Mouse (Mus musculus): ENCODE measurements around the gene Rasa4. TPM values are rescaled to one million over a fixed set of nuclear protein-coding genes. Genes with fewer than 3 reads are reported as not detected.

Gene Rasa4
- polyA plus RNA-seq, 1 experiment from 2014 or later: 0.96 TPM

- H3K27ac ChIP-seq (ENCODE audit: low read depth, low read length): no peak overlapping the region
- no peaks in the 10 kb centered on the region for H3K4me1 ChIP-seq (ENCODE audit: control insufficient read depth, insufficient read depth, low read length)
- no peak overlapping the region for H3K9ac ChIP-seq (ENCODE audit: low read depth, low read length)
- no peaks in the 10 kb centered on the region for H3K9me3 ChIP-seq (replicated peaks; ENCODE audit: control insufficient read depth, low read length)
- H3K4me3 ChIP-seq (ENCODE audit: low read depth, low read length): no peak overlapping the region
- no peak overlapping the region for H3K4me2 ChIP-seq
- no peaks in the 10 kb centered on the region for H3K36me3 ChIP-seq (ENCODE audit: control insufficient read depth, insufficient read depth, low read length)
- WGBS (ENCODE audit: insufficient replicate concordance): 48% methylated on average over 7 of the region's 7 CpGs
- ATAC-seq (replicated peaks; ENCODE audit: insufficient number of reproducible peaks, low FRiP score, low TSS enrichment): no peak
- no peaks in the 10 kb centered on the region; the same call in 1 of the 2 replicates for H3K27me3 ChIP-seq (ENCODE audit: control insufficient read depth, insufficient read depth, low read length)
These were observed 7.4 kb upstream of the Rasa4 start for GRCm38 (mm10) chr5:136076284-136076683.

DNA sequence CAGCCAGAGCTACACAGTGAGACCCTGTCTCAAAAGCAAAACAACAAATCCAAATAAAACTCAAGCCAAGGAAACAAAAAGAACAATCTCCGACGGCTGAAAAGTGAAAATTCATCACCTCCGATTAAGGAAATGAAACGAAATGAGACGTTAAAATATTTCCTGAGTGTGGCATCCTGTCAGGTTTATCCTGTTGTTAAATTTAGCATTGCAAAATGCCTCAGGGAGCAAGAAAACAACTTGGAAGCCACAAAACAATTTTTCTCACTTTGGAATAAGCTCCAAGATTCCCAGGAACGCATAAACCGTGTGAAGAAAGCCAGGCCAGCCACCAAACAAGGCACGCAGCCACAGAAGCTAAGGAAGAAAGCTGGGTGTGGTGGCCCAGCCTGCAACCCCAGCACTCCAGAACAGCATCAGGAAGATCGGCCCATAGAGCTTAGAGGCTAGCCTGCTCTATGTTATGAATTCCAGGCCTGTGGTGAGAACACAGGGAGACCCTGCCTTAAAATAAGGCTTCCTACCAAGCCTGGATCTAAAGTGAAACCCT, 6.6 kb upstream of the Rasa4 start:
- H3K27ac ChIP-seq (ENCODE audit: low read depth, low read length): no peak overlapping the region
- no peaks in the 10 kb centered on the region for H3K36me3 ChIP-seq (ENCODE audit: control insufficient read depth, insufficient read depth, low read length)
- H3K4me1 ChIP-seq (ENCODE audit: control insufficient read depth, insufficient read depth, low read length): no peaks in the 10 kb centered on the region
- H3K27me3 ChIP-seq (ENCODE audit: control insufficient read depth, insufficient read depth, low read length): no peaks in the 10 kb centered on the region; the same call in 1 of the 2 replicates
- WGBS (ENCODE audit: insufficient replicate concordance): 74% methylated on average over 9 of the region's 9 CpGs
- no peak overlapping the region for H3K4me2 ChIP-seq
- H3K4me3 ChIP-seq (ENCODE audit: low read depth, low read length): no peak overlapping the region
- no peak overlapping the region for H3K9ac ChIP-seq (ENCODE audit: low read depth, low read length)
- ATAC-seq (replicated peaks; ENCODE audit: insufficient number of reproducible peaks, low FRiP score, low TSS enrichment): no peak
- no peaks in the 10 kb centered on the region for H3K9me3 ChIP-seq (replicated peaks; ENCODE audit: control insufficient read depth, low read length)

DNA sequence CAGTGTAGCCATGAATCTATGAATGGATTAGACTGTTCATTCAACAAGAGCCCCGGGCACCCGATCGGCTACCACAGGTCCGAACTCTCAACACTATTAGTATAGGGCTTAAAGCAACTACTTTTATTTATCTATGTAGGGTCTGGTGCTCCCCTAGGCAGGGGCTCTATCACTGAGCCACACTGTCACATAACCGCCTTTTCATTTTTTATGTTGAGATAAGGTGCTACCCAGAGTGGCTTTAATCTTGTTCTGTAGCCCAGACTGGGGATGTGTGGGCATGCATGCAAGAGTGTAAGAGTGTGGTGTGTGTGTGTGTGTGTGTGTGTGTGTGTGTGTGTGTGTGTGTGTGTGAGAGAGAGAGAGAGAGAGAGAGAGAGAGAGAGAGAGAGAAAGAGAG, 5.6 kb upstream of the Rasa4 start:
- Histone ChIP-seq H3K4me1 (ENCODE audit: control insufficient read depth, insufficient read depth, low read length) (no peaks in the 10 kb centered on the region; the same call in 1 of the 2 replicates), H3K9ac (ENCODE audit: low read depth, low read length) (no peak overlapping the region), H3K27me3 (ENCODE audit: control insufficient read depth, insufficient read depth, low read length) (no peaks in the 10 kb centered on the region; the same call in 1 of the 2 replicates), H3K36me3 (ENCODE audit: control insufficient read depth, insufficient read depth, low read length) (no peaks in the 10 kb centered on the region), H3K27ac (ENCODE audit: low read depth, low read length) (no peak overlapping the region), H3K9me3 (replicated peaks; ENCODE audit: control insufficient read depth, low read length) (no peaks in the 10 kb centered on the region), H3K4me2 (no peak overlapping the region), H3K4me3 (ENCODE audit: low read depth, low read length) (no peak overlapping the region)
- no peak for ATAC-seq (replicated peaks; ENCODE audit: insufficient number of reproducible peaks, low FRiP score, low TSS enrichment)
- 91% methylated on average over 5 of the region's 5 CpGs for WGBS (ENCODE audit: insufficient replicate concordance)

- H3K9me3 ChIP-seq (replicated peaks; ENCODE audit: control insufficient read depth, low read length): no peaks in the 10 kb centered on the region
- H3K4me1 ChIP-seq (ENCODE audit: control insufficient read depth, insufficient read depth, low read length): peaks cover 11% of the 10 kb centered on the region
- H3K27me3 ChIP-seq (ENCODE audit: control insufficient read depth, insufficient read depth, low read length): peaks cover 32% of the 10 kb centered on the region
- no peak overlapping the region for H3K4me3 ChIP-seq (ENCODE audit: low read depth, low read length)
- no peaks in the 10 kb centered on the region for H3K36me3 ChIP-seq (ENCODE audit: control insufficient read depth, insufficient read depth, low read length)
- WGBS (ENCODE audit: insufficient replicate concordance): 74% methylated on average over 4 of the region's 4 CpGs
- no peak overlapping the region for H3K9ac ChIP-seq (ENCODE audit: low read depth, low read length)
- H3K27ac ChIP-seq (ENCODE audit: low read depth, low read length): no peak overlapping the region
- ATAC-seq (replicated peaks; ENCODE audit: insufficient number of reproducible peaks, low FRiP score, low TSS enrichment): no peak
- no peak overlapping the region for H3K4me2 ChIP-seq
These were observed 1.4 kb upstream of the Rasa4 start for GRCm38 (mm10) chr5:136082345-136082744.

DNA sequence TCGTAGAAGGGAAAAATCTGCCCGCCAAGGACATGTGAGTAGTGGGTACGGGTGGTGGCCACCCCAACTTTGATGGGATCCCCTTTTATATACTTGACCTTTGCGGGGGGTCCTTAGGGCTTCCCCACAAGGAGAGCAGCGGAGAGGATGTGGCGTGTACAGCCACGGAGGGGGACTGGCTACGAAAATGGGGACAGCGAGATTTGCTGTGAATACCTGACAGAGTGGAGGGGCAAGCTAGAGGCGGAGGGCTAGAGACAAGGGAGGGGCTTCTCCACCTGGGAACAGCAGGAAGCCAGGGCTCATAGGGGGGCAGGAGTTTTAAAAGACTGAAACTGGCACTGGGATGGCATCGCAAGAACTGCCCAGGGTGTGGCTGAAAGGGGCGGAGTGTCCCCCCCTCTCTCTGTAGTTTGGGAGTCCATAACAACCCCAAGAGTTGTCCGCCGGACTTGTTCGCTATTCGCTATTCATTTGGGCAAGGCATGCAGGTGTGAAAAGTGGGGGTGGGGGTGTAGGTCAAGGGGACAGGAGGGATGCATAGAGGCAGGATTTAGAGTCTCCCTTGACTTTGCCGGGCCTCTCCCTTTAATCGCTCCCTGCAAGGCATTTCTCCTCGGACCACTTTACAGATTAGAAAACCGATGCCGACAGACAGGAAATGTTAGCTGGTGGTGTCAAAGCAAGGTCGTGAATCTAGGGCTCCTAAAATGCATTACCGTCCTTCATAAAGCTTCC, 597 bp downstream of the Rasa4 start:
- no peak for ATAC-seq (replicated peaks; ENCODE audit: insufficient number of reproducible peaks, low FRiP score, low TSS enrichment)
- Histone ChIP-seq H3K9ac (ENCODE audit: low read depth, low read length) (peak overlapping the region; percentile 58; the same call in 1 of the 2 replicates), H3K27ac (ENCODE audit: low read depth, low read length) (no peak overlapping the region)

GRCm38 (mm10) chr5:136084891-136085651, 1.4 kb downstream of the Rasa4 start:
- H3K4me2 ChIP-seq: peak overlapping the region; percentile 97
- H3K4me1 ChIP-seq (ENCODE audit: control insufficient read depth, insufficient read depth, low read length): peaks cover 11% of the 10 kb centered on the region
- ATAC-seq (replicated peaks; ENCODE audit: insufficient number of reproducible peaks, low FRiP score, low TSS enrichment): no peak
- H3K36me3 ChIP-seq (ENCODE audit: control insufficient read depth, insufficient read depth, low read length): no peaks in the 10 kb centered on the region
- H3K27ac ChIP-seq (ENCODE audit: low read depth, low read length): no peak overlapping the region
- no peaks in the 10 kb centered on the region for H3K9me3 ChIP-seq (replicated peaks; ENCODE audit: control insufficient read depth, low read length)
- H3K27me3 ChIP-seq (ENCODE audit: control insufficient read depth, insufficient read depth, low read length): peaks cover 32% of the 10 kb centered on the region
- H3K9ac ChIP-seq (ENCODE audit: low read depth, low read length): no peak overlapping the region
- 10% methylated on average over 21 of the region's 21 CpGs for WGBS (ENCODE audit: insufficient replicate concordance)
- H3K4me3 ChIP-seq (ENCODE audit: low read depth, low read length): peak overlapping the region; percentile 52; the same call in 1 of the 2 replicates

More for the DNA sequence above, 597 bp downstream of the Rasa4 start:
- H3K4me1 ChIP-seq (ENCODE audit: control insufficient read depth, insufficient read depth, low read length): peaks cover 11% of the 10 kb centered on the region
- no peaks in the 10 kb centered on the region for H3K36me3 ChIP-seq (ENCODE audit: control insufficient read depth, insufficient read depth, low read length)
- H3K27me3 ChIP-seq (ENCODE audit: control insufficient read depth, insufficient read depth, low read length): peaks cover 32% of the 10 kb centered on the region
- peak overlapping the region; percentile 52 for H3K4me3 ChIP-seq (ENCODE audit: low read depth, low read length)
- peak overlapping the region; percentile 97 for H3K4me2 ChIP-seq
- no peaks in the 10 kb centered on the region for H3K9me3 ChIP-seq (replicated peaks; ENCODE audit: control insufficient read depth, low read length)
- WGBS (ENCODE audit: insufficient replicate concordance): 2% methylated on average over 23 of the region's 23 CpGs

GRCm38 (mm10) chr5:136086290-136086689, 2.6 kb downstream of the Rasa4 start:
- WGBS (ENCODE audit: insufficient replicate concordance): 80% methylated on average over 8 of the region's 8 CpGs
- Histone ChIP-seq H3K27me3 (ENCODE audit: control insufficient read depth, insufficient read depth, low read length) (peaks cover 32% of the 10 kb centered on the region), H3K4me3 (ENCODE audit: low read depth, low read length) (no peak overlapping the region), H3K9me3 (replicated peaks; ENCODE audit: control insufficient read depth, low read length) (no peaks in the 10 kb centered on the region), H3K27ac (ENCODE audit: low read depth, low read length) (no peak overlapping the region), H3K4me1 (ENCODE audit: control insufficient read depth, insufficient read depth, low read length) (peaks cover 11% of the 10 kb centered on the region), H3K9ac (ENCODE audit: low read depth, low read length) (no peak overlapping the region), H3K4me2 (no peak overlapping the region), H3K36me3 (ENCODE audit: control insufficient read depth, insufficient read depth, low read length) (no peaks in the 10 kb centered on the region)
- ATAC-seq (replicated peaks; ENCODE audit: insufficient number of reproducible peaks, low FRiP score, low TSS enrichment): no peak

- H3K4me3 ChIP-seq (ENCODE audit: low read depth, low read length): no peak overlapping the region
- H3K27me3 ChIP-seq (ENCODE audit: control insufficient read depth, insufficient read depth, low read length): peaks cover 30% of the 10 kb centered on the region
- no peak for ATAC-seq (replicated peaks; ENCODE audit: insufficient number of reproducible peaks, low FRiP score, low TSS enrichment)
- H3K36me3 ChIP-seq (ENCODE audit: control insufficient read depth, insufficient read depth, low read length): no peaks in the 10 kb centered on the region
- WGBS (ENCODE audit: insufficient replicate concordance): 14% methylated on average over 14 of the region's 14 CpGs
- peaks cover 7% of the 10 kb centered on the region; the same call in 1 of the 2 replicates for H3K4me1 ChIP-seq (ENCODE audit: control insufficient read depth, insufficient read depth, low read length)
- H3K9ac ChIP-seq (ENCODE audit: low read depth, low read length): no peak overlapping the region
- H3K9me3 ChIP-seq (replicated peaks; ENCODE audit: control insufficient read depth, low read length): no peaks in the 10 kb centered on the region
- no peak overlapping the region for H3K27ac ChIP-seq (ENCODE audit: low read depth, low read length)
- H3K4me2 ChIP-seq: no peak overlapping the region
These were observed 5.3 kb downstream of the Rasa4 start for GRCm38 (mm10) chr5:136088821-136089575.

Data from heart, embryonic 11.5 days (tissue).